Comparison of ENCODE assay signal across 14 mouse cellular contexts in genomic region chr11:106824403-106824802, GRCm38 (mm10).
"Had no signal": no experiment of that assay in that cellular context is flagged by ENCODE, and none has a peak within 500 bp of the region (broad histone marks: within the 10 kb centered on the region; RNA-seq: fewer than 3 reads in every experiment).

No protein-coding gene starts in this region.

- DNase-seq: lung, embryonic 14.5 days; lung, postnatal 10 days; lung, postnatal 4 days; right cerebral cortex, postnatal 14 days; thymus, adult 2 months; thymus, postnatal 25 days; thymus, postnatal 4 days had no signal

- H3K4me3 ChIP-seq: megakaryocyte, embryonic 14.5 days; midbrain, embryonic 13.5 days; midbrain, embryonic 15.5 days; neural tube, embryonic 12.5 days; stomach, embryonic 15.5 days had no signal

- H3K4me1 ChIP-seq: midbrain, embryonic 13.5 days; midbrain, embryonic 15.5 days; neural tube, embryonic 12.5 days; stomach, embryonic 15.5 days had no signal

- ATAC-seq: midbrain, embryonic 13.5 days; midbrain, embryonic 15.5 days had no signal

- H3K9ac ChIP-seq: lung, embryonic 14.5 days; midbrain, embryonic 13.5 days; midbrain, embryonic 15.5 days; neural tube, embryonic 12.5 days; stomach, embryonic 15.5 days had no signal

- H3K4me2 ChIP-seq: lung, embryonic 14.5 days; midbrain, embryonic 11.5 days; midbrain, embryonic 13.5 days; midbrain, embryonic 15.5 days; neural tube, embryonic 12.5 days; stomach, embryonic 15.5 days had no signal

- H3K27ac ChIP-seq: midbrain, embryonic 13.5 days; midbrain, embryonic 15.5 days; neural tube, embryonic 12.5 days; stomach, embryonic 15.5 days; stomach, postnatal 0 days had no signal

- H3K27me3 ChIP-seq: megakaryocyte, embryonic 14.5 days; midbrain, embryonic 13.5 days; midbrain, embryonic 15.5 days; neural tube, embryonic 12.5 days; stomach, embryonic 15.5 days had no signal

- H3K9me3 ChIP-seq: megakaryocyte, embryonic 14.5 days; midbrain, embryonic 13.5 days; midbrain, embryonic 15.5 days; neural tube, embryonic 12.5 days; stomach, embryonic 15.5 days had no signal
